29 mouse cellular contexts compared by ENCODE assay signal in the genomic region with DNA sequence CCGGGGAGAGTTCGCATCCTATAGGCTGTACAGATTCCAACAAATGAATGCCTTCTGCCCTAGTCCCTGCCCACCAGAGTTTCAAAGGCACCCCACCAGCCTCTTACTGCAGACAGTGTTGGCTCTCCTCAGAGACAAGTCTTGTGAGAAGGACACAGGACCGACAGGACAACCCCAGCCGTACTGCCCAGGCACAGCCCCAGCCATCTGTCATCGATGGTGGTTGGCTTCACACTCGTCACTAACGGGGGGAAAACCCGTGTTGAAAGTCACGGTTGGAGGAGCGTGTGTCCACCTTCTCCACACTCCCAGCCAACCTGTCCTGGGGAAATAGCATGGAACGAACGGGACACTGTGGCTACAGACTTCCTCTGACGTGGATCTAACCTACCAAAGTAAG. TPM values are rescaled to one million over a fixed set of nuclear protein-coding genes. Genes with fewer than 3 reads are reported as not detected.
"Had no signal": no experiment of that assay in that cellular context is flagged by ENCODE, and none has a peak within 500 bp of the region (broad histone marks: within the 10 kb centered on the region; RNA-seq: fewer than 3 reads in every experiment).

No protein-coding gene starts in this region.

- H3K4me1 ChIP-seq: embryonic facial prominence, embryonic 10.5 days; embryonic facial prominence, embryonic 12.5 days; embryonic facial prominence, embryonic 13.5 days; embryonic facial prominence, embryonic 15.5 days; forebrain, embryonic 10.5 days; forebrain, embryonic 12.5 days; forebrain, embryonic 13.5 days; forebrain, embryonic 15.5 days had no signal

- H3K27ac ChIP-seq: embryonic facial prominence, embryonic 10.5 days; embryonic facial prominence, embryonic 12.5 days; embryonic facial prominence, embryonic 13.5 days; embryonic facial prominence, embryonic 15.5 days; forebrain, embryonic 10.5 days; forebrain, embryonic 12.5 days; forebrain, embryonic 13.5 days; forebrain, embryonic 15.5 days; heart, embryonic 10.5 days had no signal

- H3K27me3 ChIP-seq: embryonic facial prominence, embryonic 15.5 days; forebrain, embryonic 13.5 days; forebrain, embryonic 15.5 days had no signal

- H3K9ac ChIP-seq: embryonic facial prominence, embryonic 12.5 days; embryonic facial prominence, embryonic 13.5 days; embryonic facial prominence, embryonic 15.5 days; forebrain, embryonic 12.5 days; forebrain, embryonic 13.5 days; forebrain, embryonic 15.5 days; forebrain, postnatal 0 days had no signal

- DNase-seq: cerebellum, adult 2 months; cerebellum, adult 8-10 months; cerebellum, adult 9-10 months; cerebellum, adult 9-11 months; cerebellum, postnatal 10 days; cerebellum, postnatal 14 days; cerebellum, postnatal 25 days; cerebellum, postnatal 36 days; embryo, embryonic 11 days; forebrain, postnatal 0 days; gastrocnemius, postnatal 10 days; gastrocnemius, postnatal 14 days; gastrocnemius, postnatal 25 days; gastrocnemius, postnatal 36 days had no signal

- H3K36me3 ChIP-seq: embryonic facial prominence, embryonic 10.5 days; embryonic facial prominence, embryonic 12.5 days; embryonic facial prominence, embryonic 13.5 days; embryonic facial prominence, embryonic 15.5 days; forebrain, embryonic 10.5 days; forebrain, embryonic 12.5 days; forebrain, embryonic 15.5 days had no signal

- H3K4me3 ChIP-seq: embryonic facial prominence, embryonic 10.5 days; embryonic facial prominence, embryonic 12.5 days; embryonic facial prominence, embryonic 13.5 days; embryonic facial prominence, embryonic 15.5 days; erythroblast, embryonic 14.5 days; forebrain, embryonic 10.5 days; forebrain, embryonic 12.5 days; forebrain, embryonic 13.5 days; forebrain, embryonic 15.5 days; heart, embryonic 10.5 days had no signal

RNA-seq across cellular contexts. Expression of a gene that starts 19.2 kb away (rescaled TPM):
- total RNA-seq: common myeloid progenitor, adult 5-6 weeks; granulocyte monocyte progenitor cell, adult 5-6 weeks had no signal
- polyA plus RNA-seq: embryonic facial prominence, embryonic 13.5 days; erythroblast, embryonic 14.5 days; forebrain, embryonic 10.5 days; forebrain, embryonic 11.5 days; forebrain, embryonic 12.5 days; forebrain, embryonic 13.5 days; forebrain, embryonic 14.5 days; forebrain, embryonic 15.5 days; forebrain, embryonic 16.5 days; forebrain, postnatal 0 days had no signal

RNA-seq across cellular contexts. Expression of a gene that starts 34.4 kb away (rescaled TPM):
- total RNA-seq: granulocyte monocyte progenitor cell, adult 5-6 weeks had no signal
